In genomic region chr3:130885974-130886373, GRCm38 (mm10) we compare ENCODE assay signal across 23 mouse cellular contexts.
A peak's percentile ranks its signal among the peaks of the same experiment; 100 is the strongest.
DNase-seq lines count a peak whose midpoint lies in the region; ATAC-seq lines count a peak whose summit lies in the region.
"Had no signal": no experiment of that assay in that cellular context is flagged by ENCODE, and none has a peak within 500 bp of the region (broad histone marks: within the 10 kb centered on the region; RNA-seq: fewer than 3 reads in every experiment).

No protein-coding gene starts in this region.

- no peaks in the 10 kb centered on the region for H3K27me3 ChIP-seq in embryonic facial prominence, embryonic 13.5 days
- no peaks in the 10 kb centered on the region for H3K27me3 ChIP-seq in intestine, embryonic 16.5 days (replicated peaks; ENCODE audit: control insufficient read depth, insufficient read depth, low read length)
- H3K27me3 ChIP-seq: heart, embryonic 13.5 days; liver, embryonic 12.5 days; midbrain, embryonic 13.5 days had no signal

- H3K36me3 ChIP-seq in embryonic facial prominence, embryonic 13.5 days: no peaks in the 10 kb centered on the region
- no peaks in the 10 kb centered on the region for H3K36me3 ChIP-seq in intestine, embryonic 16.5 days (ENCODE audit: control insufficient read depth, insufficient read depth, low read length)
- H3K36me3 ChIP-seq: heart, embryonic 13.5 days; liver, embryonic 12.5 days; midbrain, embryonic 13.5 days had no signal

- no peak overlapping the region for H3K4me2 ChIP-seq in embryonic facial prominence, embryonic 13.5 days
- no peak overlapping the region for H3K4me2 ChIP-seq in intestine, embryonic 16.5 days (ENCODE audit: low read depth, low read length)
- H3K4me2 ChIP-seq: heart, embryonic 13.5 days; liver, embryonic 12.5 days; midbrain, embryonic 13.5 days had no signal

- no peak for ATAC-seq in embryonic facial prominence, embryonic 13.5 days (ENCODE audit: insufficient number of reproducible peaks, insufficient read depth, low FRiP score, low TSS enrichment, low read depth)
- no peak for ATAC-seq in intestine, embryonic 16.5 days
- ATAC-seq: forebrain, embryonic 16.5 days; hindbrain, embryonic 16.5 days; liver, embryonic 12.5 days; liver, postnatal 0 days; midbrain, embryonic 13.5 days had no signal

- H3K27ac ChIP-seq in embryonic facial prominence, embryonic 13.5 days: peak overlapping the region; percentile 55
- H3K27ac ChIP-seq in intestine, embryonic 16.5 days (ENCODE audit: low read length): no peak overlapping the region
- H3K27ac ChIP-seq: heart, embryonic 13.5 days; liver, embryonic 12.5 days; macrophage; midbrain, embryonic 13.5 days had no signal

- H3K9me3 ChIP-seq in embryonic facial prominence, embryonic 13.5 days: 0 out of 2 replicates have a peak, but pooled peaks cover 2% of the 10 kb centered on the region
- no peaks in the 10 kb centered on the region for H3K9me3 ChIP-seq in intestine, embryonic 16.5 days (ENCODE audit: control insufficient read depth, low read length)
- H3K9me3 ChIP-seq: liver, embryonic 12.5 days had no signal

- DNase-seq in heart, adult 11 months: peak; percentile 74
- no peak for DNase-seq in heart, postnatal 14 days
- DNase-seq in retina, embryonic 14.5 days (ENCODE audit: low spot score): peak; percentile 9
- no peak for DNase-seq in retina, postnatal 1 day
- no peak for DNase-seq in left cerebral cortex, postnatal 14 days (ENCODE audit: low spot score in 2 of 2)
- no peak for DNase-seq in heart, postnatal 10 days
- DNase-seq: adrenal gland, postnatal 14 days; cerebellum, adult 18-20 months; cerebellum, postnatal 10 days; kidney, adult 9 months; left cerebral cortex, postnatal 4 days; liver, postnatal 0 days; right cerebral cortex, adult 18-20 months; spleen, adult 18-20 months; thymus, postnatal 14 days had no signal

- 34% methylated on average over 6 of the region's 6 CpGs for WGBS in embryonic facial prominence, embryonic 13.5 days
- WGBS in intestine, embryonic 16.5 days: 38% methylated on average over 6 of the region's 6 CpGs

- H3K4me3 ChIP-seq in embryonic facial prominence, embryonic 13.5 days: no peak overlapping the region
- no peak overlapping the region for H3K4me3 ChIP-seq in intestine, embryonic 16.5 days (ENCODE audit: low read length)
- H3K4me3 ChIP-seq: heart, embryonic 13.5 days; liver, embryonic 12.5 days; midbrain, embryonic 13.5 days had no signal

- intact Hi-C loops in heart, postnatal 14 days (cut with DNase I): loop anchor here (5.0 kb wide), 1 partner anchor 351 kb away; no protein-coding TSS in a partner anchor
- intact Hi-C loops in left cerebral cortex, postnatal 14 days (cut with DNase I): no loop called here
- intact Hi-C loops in heart, postnatal 10 days (cut with DNase I): loop anchor here (5.0 kb wide), 1 partner anchor 351 kb away; no protein-coding TSS in a partner anchor

- H3K9ac ChIP-seq in embryonic facial prominence, embryonic 13.5 days: no peak overlapping the region
- H3K9ac ChIP-seq in intestine, embryonic 16.5 days (ENCODE audit: low read depth, low read length): no peak overlapping the region
- H3K9ac ChIP-seq: heart, embryonic 13.5 days; liver, embryonic 12.5 days; liver, postnatal 0 days; midbrain, embryonic 13.5 days had no signal

- H3K4me1 ChIP-seq in embryonic facial prominence, embryonic 13.5 days: peaks cover 20% of the 10 kb centered on the region
- no peaks in the 10 kb centered on the region for H3K4me1 ChIP-seq in intestine, embryonic 16.5 days (ENCODE audit: control insufficient read depth, insufficient read depth, low read length)
- H3K4me1 ChIP-seq: heart, embryonic 13.5 days; liver, embryonic 12.5 days; midbrain, embryonic 13.5 days had no signal

Comparison
In these comparisons a context has a peak if more than half of its experiments do, and no peak if none do; other contexts are left out.
1. DNase-seq: peak in heart, adult 11 months (single experiment) and retina, embryonic 14.5 days (single experiment); none in heart, postnatal 14 days (0 of 2), retina, postnatal 1 day (single experiment), left cerebral cortex, postnatal 14 days (0 of 2) and heart, postnatal 10 days (0 of 2).